Mouse (Mus musculus): ENCODE measurements at regions not wholly inside any gene's neighbourhood (a gene's known extent, or its start where the extent isn't known, plus 50 kb on each side); places are given as distances from the start of the nearest gene placed in this dataset.

DNA sequence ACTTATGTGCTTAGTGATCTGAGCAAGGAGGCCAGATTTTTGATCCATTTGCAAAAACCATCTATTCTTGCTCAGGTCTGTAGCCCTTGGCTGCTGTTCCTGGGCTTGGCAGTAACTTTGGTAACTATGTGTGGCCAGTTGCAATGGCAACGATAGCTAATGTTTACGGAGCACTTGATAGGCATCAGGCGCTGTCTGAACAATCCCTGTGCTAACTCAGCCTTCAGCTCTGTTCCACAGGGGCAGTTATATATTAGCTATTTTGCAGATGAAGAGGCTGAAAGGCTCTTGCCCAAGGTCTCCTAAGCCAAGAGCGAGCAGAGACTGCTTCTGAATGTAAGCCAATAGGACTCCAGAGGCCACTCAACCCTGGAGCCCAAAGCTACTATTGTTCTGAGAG is 55.1 kb upstream of the Igfbp5 start:
- no peaks in the 10 kb centered on the region for H3K27me3 ChIP-seq (ENCODE audit: control insufficient read depth, insufficient read depth, low read length)
- no peaks in the 10 kb centered on the region for H3K36me3 ChIP-seq (ENCODE audit: control insufficient read depth, insufficient read depth, low read length)
- no peak overlapping the region for H3K4me2 ChIP-seq (replicated peaks; ENCODE audit: low read depth, low read length)
- no peaks in the 10 kb centered on the region for H3K4me1 ChIP-seq (ENCODE audit: control insufficient read depth, insufficient read depth, low read length)
- ATAC-seq (ENCODE audit: insufficient number of reproducible peaks, insufficient read depth, low FRiP score, low read depth) = 0 out of 2 replicates have a peak, but pooled peaks have one; percentile 50
- H3K9ac ChIP-seq (replicated peaks; ENCODE audit: low read depth, low read length) = no peak overlapping the region
- WGBS = 58% methylated on average over 4 of the region's 4 CpGs
- no peak overlapping the region for H3K27ac ChIP-seq (ENCODE audit: low read length)
- H3K4me3 ChIP-seq (ENCODE audit: low read depth, low read length) = no peak overlapping the region
- H3K9me3 ChIP-seq (ENCODE audit: control insufficient read depth, low read depth, low read length) = no peaks in the 10 kb centered on the region

Data from stomach, embryonic 14.5 days (tissue).